Mouse (Mus musculus) urinary bladder, postnatal 4 days (tissue): ENCODE data around the gene Fam57b.
A peak's percentile ranks its signal among the peaks of the same experiment; 100 is the strongest.

Experiments used
- DNase-seq, 2 experiments: peaks; one replicate each; pipeline ENCODE4 v3.0.0; 2021 to 2022; ENCODE audit warnings: low spot score in 2 of 2

The Fam57b gene

GRCm38 (mm10) chr7:126797411-126798126 lies at the start of gene Fam57b:
Fam57b (plus strand) TSS chr7:126797668.
- no peak for DNase-seq

- no peak for DNase-seq
These were observed 48.6 kb upstream of the Fam57b start for GRCm38 (mm10) chr7:126748824-126749223.

GRCm38 (mm10) chr7:126749582-126750343 lies 47.7 kb upstream of the Fam57b start:
- peak in 1 of 2 experiments; percentile 13 for DNase-seq

GRCm38 (mm10) chr7:126754866-126755265 lies 42.6 kb upstream of the Fam57b start:
- peak; percentile 61 to 82 for DNase-seq

GRCm38 (mm10) chr7:126758539-126758938 lies 38.9 kb upstream of the Fam57b start:
- DNase-seq = no peak

- peak; percentile 88 for DNase-seq
These were observed 38.3 kb upstream of the Fam57b start, which contains the start of gene Mapk3 for GRCm38 (mm10) chr7:126759050-126759671. Mapk3 (plus strand) TSS chr7:126759601.

GRCm38 (mm10) chr7:126759672-126760390 lies 37.6 kb upstream of the Fam57b start:
- no peak for DNase-seq

GRCm38 (mm10) chr7:126760391-126760802 lies 37.1 kb upstream of the Fam57b start:
- DNase-seq = peak; percentile 81 to 82

GRCm38 (mm10) chr7:126760956-126761355 lies 36.5 kb upstream of the Fam57b start:
- no peak for DNase-seq

GRCm38 (mm10) chr7:126761529-126762067 lies 35.9 kb upstream of the Fam57b start:
- DNase-seq = no peak

- no peak for DNase-seq
These were observed 34.9 kb upstream of the Fam57b start for GRCm38 (mm10) chr7:126762471-126763008.

- no peak for DNase-seq
These were observed 31.9 kb upstream of the Fam57b start for GRCm38 (mm10) chr7:126765540-126765939.

GRCm38 (mm10) chr7:126766201-126766600 lies 31.3 kb upstream of the Fam57b start, which contains the start of gene Gdpd3:
Gdpd3 (plus strand) TSS chr7:126766334.
- no peak for DNase-seq

- no peak for DNase-seq
These were observed 30.5 kb upstream of the Fam57b start for GRCm38 (mm10) chr7:126767001-126767400.

- DNase-seq = no peak
These were observed 26.7 kb upstream of the Fam57b start for GRCm38 (mm10) chr7:126770784-126771183.

GRCm38 (mm10) chr7:126773351-126773750 lies 24.1 kb upstream of the Fam57b start:
- DNase-seq = no peak

- no peak for DNase-seq
These were observed 23.0 kb upstream of the Fam57b start for GRCm38 (mm10) chr7:126774463-126774862.

GRCm38 (mm10) chr7:126775185-126775977 lies 22.1 kb upstream of the Fam57b start:
- DNase-seq = no peak

GRCm38 (mm10) chr7:126775978-126776234 lies 21.6 kb upstream of the Fam57b start:
- no peak for DNase-seq

GRCm38 (mm10) chr7:126776598-126777057 lies 20.8 kb upstream of the Fam57b start, which contains the start of gene Ypel3:
Ypel3 (plus strand) TSS chr7:126776955.
- DNase-seq = peak; percentile 95
